Mouse (Mus musculus): Measurements from ENCODE around the gene 4930562C15Rik.

- TF ChIP-seq CTCF (IDR thresholded peaks at IDR 0.05; ENCODE audit: extremely low read depth, insufficient read length, insufficient replicate concordance, low read depth, low read length), result no peak
- no peak for TF ChIP-seq POLR2A (IDR thresholded peaks at IDR 0.05; ENCODE audit: low read depth, low read length)
Measured at GRCm38 (mm10) chr16:4879101-4879707, 44.0 kb downstream of the 4930562C15Rik start.

Data from small intestine, adult 2 months (tissue).